Mouse (Mus musculus): ENCODE results near the gene Bod1. TPM values are rescaled to one million over a fixed set of nuclear protein-coding genes. Genes with fewer than 3 reads are reported as not detected.
A peak's percentile ranks its signal among the peaks of the same experiment; 100 is the strongest.

Gene Bod1
- polyA plus RNA-seq, 1 experiment from 2014 or later, result 137 TPM

GRCm38 (mm10) chr11:31663501-31663900 lies 8.2 kb downstream of the Bod1 start:
- H3K9me3 ChIP-seq, result no peaks in the 10 kb centered on the region
- no peaks in the 10 kb centered on the region for H3K27me3 ChIP-seq
- H3K4me1 ChIP-seq, result no peaks in the 10 kb centered on the region
- H3K4me3 ChIP-seq, result no peak overlapping the region
- 78% methylated on average over 4 of the region's 4 CpGs for WGBS
- H3K9ac ChIP-seq, result no peak overlapping the region
- no peak overlapping the region for H3K27ac ChIP-seq
- ATAC-seq (ENCODE audit: insufficient number of reproducible peaks, insufficient read depth, low FRiP score, low TSS enrichment), result no peak
- peaks cover 57% of the 10 kb centered on the region for H3K36me3 ChIP-seq
- no peak overlapping the region for H3K4me2 ChIP-seq (replicated peaks)

GRCm38 (mm10) chr11:31662872-31663446 lies 8.7 kb downstream of the Bod1 start:
- H3K4me3 ChIP-seq, result no peak overlapping the region
- H3K9ac ChIP-seq, result no peak overlapping the region
- no peaks in the 10 kb centered on the region for H3K27me3 ChIP-seq
- ATAC-seq (ENCODE audit: insufficient number of reproducible peaks, insufficient read depth, low FRiP score, low TSS enrichment), result no peak
- 68% methylated on average over 5 of the region's 5 CpGs for WGBS
- H3K9me3 ChIP-seq, result no peaks in the 10 kb centered on the region
- peaks cover 54% of the 10 kb centered on the region for H3K36me3 ChIP-seq
- no peaks in the 10 kb centered on the region for H3K4me1 ChIP-seq
- H3K27ac ChIP-seq, result no peak overlapping the region
- H3K4me2 ChIP-seq (replicated peaks), result no peak overlapping the region

- no peak overlapping the region for H3K4me2 ChIP-seq (replicated peaks)
- ATAC-seq (ENCODE audit: insufficient number of reproducible peaks, insufficient read depth, low FRiP score, low TSS enrichment), result no peak
- no peak overlapping the region for H3K4me3 ChIP-seq
- H3K9me3 ChIP-seq, result no peaks in the 10 kb centered on the region
- H3K4me1 ChIP-seq, result no peaks in the 10 kb centered on the region
- no peak overlapping the region for H3K27ac ChIP-seq
- H3K9ac ChIP-seq, result no peak overlapping the region
- 91% methylated on average over 7 of the region's 7 CpGs for WGBS
- no peaks in the 10 kb centered on the region for H3K27me3 ChIP-seq
- peaks cover 48% of the 10 kb centered on the region for H3K36me3 ChIP-seq
These were observed 9.5 kb downstream of the Bod1 start for GRCm38 (mm10) chr11:31662214-31662613.

- Histone ChIP-seq H3K27ac (no peak overlapping the region), H3K4me3 (no peak overlapping the region), H3K4me2 (replicated peaks) (no peak overlapping the region), H3K9me3 (no peaks in the 10 kb centered on the region), H3K36me3 (peaks cover 6% of the 10 kb centered on the region; the same call in 1 of the 2 replicates), H3K27me3 (no peaks in the 10 kb centered on the region), H3K4me1 (no peaks in the 10 kb centered on the region), H3K9ac (no peak overlapping the region)
- no peak for ATAC-seq (ENCODE audit: insufficient number of reproducible peaks, insufficient read depth, low FRiP score, low TSS enrichment)
These were observed 13.9 kb downstream of the Bod1 start for GRCm38 (mm10) chr11:31657806-31658175.

GRCm38 (mm10) chr11:31657168-31657805 lies 14.4 kb downstream of the Bod1 start:
- WGBS, result 72% methylated on average over 5 of the region's 5 CpGs

GRCm38 (mm10) chr11:31649507-31649906 lies 22.2 kb downstream of the Bod1 start:
- H3K9ac ChIP-seq, result no peak overlapping the region
- H3K4me2 ChIP-seq (replicated peaks), result no peak overlapping the region
- 61% methylated on average over 2 of the region's 2 CpGs for WGBS
- no peaks in the 10 kb centered on the region for H3K36me3 ChIP-seq
- H3K9me3 ChIP-seq, result no peaks in the 10 kb centered on the region
- no peak overlapping the region for H3K4me3 ChIP-seq
- no peaks in the 10 kb centered on the region for H3K27me3 ChIP-seq
- no peaks in the 10 kb centered on the region for H3K4me1 ChIP-seq
- H3K27ac ChIP-seq, result no peak overlapping the region
- ATAC-seq (ENCODE audit: insufficient number of reproducible peaks, insufficient read depth, low FRiP score, low TSS enrichment), result no peak

More at GRCm38 (mm10) chr11:31657168-31657805, 14.4 kb downstream of the Bod1 start:
- no peak overlapping the region for H3K27ac ChIP-seq
- no peak overlapping the region for H3K4me3 ChIP-seq
- H3K4me1 ChIP-seq, result no peaks in the 10 kb centered on the region
- no peak for ATAC-seq (ENCODE audit: insufficient number of reproducible peaks, insufficient read depth, low FRiP score, low TSS enrichment)
- H3K9ac ChIP-seq, result no peak overlapping the region
- 0 out of 2 replicates have a peak, but pooled peaks cover 1% of the 10 kb centered on the region for H3K36me3 ChIP-seq
- H3K9me3 ChIP-seq, result no peaks in the 10 kb centered on the region
- no peak overlapping the region for H3K4me2 ChIP-seq (replicated peaks)
- no peaks in the 10 kb centered on the region for H3K27me3 ChIP-seq

- no peak for ATAC-seq (ENCODE audit: insufficient number of reproducible peaks, insufficient read depth, low FRiP score, low TSS enrichment)
- no peaks in the 10 kb centered on the region for H3K4me1 ChIP-seq
- H3K4me2 ChIP-seq (replicated peaks), result no peak overlapping the region
- H3K27ac ChIP-seq, result no peak overlapping the region
- H3K36me3 ChIP-seq, result no peaks in the 10 kb centered on the region
- H3K9me3 ChIP-seq, result no peaks in the 10 kb centered on the region
- H3K27me3 ChIP-seq, result no peaks in the 10 kb centered on the region
- H3K9ac ChIP-seq, result no peak overlapping the region
- WGBS, result 86% methylated on average over 10 of the region's 10 CpGs
- no peak overlapping the region for H3K4me3 ChIP-seq
These were observed 24.4 kb downstream of the Bod1 start for GRCm38 (mm10) chr11:31647268-31647667.

- WGBS, result 60% methylated on average over 1 of the region's 1 CpGs
- ATAC-seq (ENCODE audit: insufficient number of reproducible peaks, insufficient read depth, low FRiP score, low TSS enrichment), result no peak
- Histone ChIP-seq H3K4me3 (no peak overlapping the region), H3K27ac (no peak overlapping the region), H3K4me2 (replicated peaks) (no peak overlapping the region), H3K9ac (no peak overlapping the region), H3K9me3 (no peaks in the 10 kb centered on the region), H3K4me1 (no peaks in the 10 kb centered on the region), H3K36me3 (no peaks in the 10 kb centered on the region), H3K27me3 (no peaks in the 10 kb centered on the region)
These were observed 25.1 kb downstream of the Bod1 start for GRCm38 (mm10) chr11:31646571-31646970.

GRCm38 (mm10) chr11:31643120-31643519 lies 28.6 kb downstream of the Bod1 start:
- H3K9me3 ChIP-seq, result no peaks in the 10 kb centered on the region
- no peak overlapping the region for H3K4me2 ChIP-seq (replicated peaks)
- no peak overlapping the region for H3K4me3 ChIP-seq
- no peak overlapping the region for H3K9ac ChIP-seq
- WGBS, result 64% methylated on average over 6 of the region's 6 CpGs
- no peak for ATAC-seq (ENCODE audit: insufficient number of reproducible peaks, insufficient read depth, low FRiP score, low TSS enrichment)
- H3K4me1 ChIP-seq, result no peaks in the 10 kb centered on the region
- no peak overlapping the region for H3K27ac ChIP-seq
- H3K27me3 ChIP-seq, result no peaks in the 10 kb centered on the region
- H3K36me3 ChIP-seq, result no peaks in the 10 kb centered on the region

- no peak overlapping the region for H3K4me2 ChIP-seq (replicated peaks)
- no peak for ATAC-seq (ENCODE audit: insufficient number of reproducible peaks, insufficient read depth, low FRiP score, low TSS enrichment)
- no peaks in the 10 kb centered on the region for H3K27me3 ChIP-seq
- H3K4me3 ChIP-seq, result no peak overlapping the region
- no peaks in the 10 kb centered on the region for H3K4me1 ChIP-seq
- no peak overlapping the region for H3K27ac ChIP-seq
- WGBS, result 49% methylated on average over 3 of the region's 3 CpGs
- H3K9me3 ChIP-seq, result no peaks in the 10 kb centered on the region
- H3K9ac ChIP-seq, result no peak overlapping the region
- no peaks in the 10 kb centered on the region for H3K36me3 ChIP-seq
These were observed 30.4 kb downstream of the Bod1 start for GRCm38 (mm10) chr11:31641066-31641810.

GRCm38 (mm10) chr11:31640187-31640586 lies 31.5 kb downstream of the Bod1 start:
- no peaks in the 10 kb centered on the region for H3K9me3 ChIP-seq
- ATAC-seq (ENCODE audit: insufficient number of reproducible peaks, insufficient read depth, low FRiP score, low TSS enrichment), result no peak
- WGBS, result 72% methylated on average over 5 of the region's 5 CpGs

GRCm38 (mm10) chr11:31637788-31638373 lies 33.8 kb downstream of the Bod1 start:
- no peaks in the 10 kb centered on the region for H3K27me3 ChIP-seq
- H3K4me3 ChIP-seq, result no peak overlapping the region
- no peaks in the 10 kb centered on the region for H3K4me1 ChIP-seq
- no peaks in the 10 kb centered on the region for H3K36me3 ChIP-seq
- H3K9me3 ChIP-seq, result no peaks in the 10 kb centered on the region
- no peak overlapping the region for H3K4me2 ChIP-seq (replicated peaks)
- ATAC-seq (ENCODE audit: insufficient number of reproducible peaks, insufficient read depth, low FRiP score, low TSS enrichment), result peak; percentile 53; the same call in 1 of the 2 replicates
- no peak overlapping the region for H3K27ac ChIP-seq
- 29% methylated on average over 10 of the region's 10 CpGs for WGBS
- H3K9ac ChIP-seq, result no peak overlapping the region

More at GRCm38 (mm10) chr11:31640187-31640586, 31.5 kb downstream of the Bod1 start:
- Histone ChIP-seq H3K36me3 (no peaks in the 10 kb centered on the region), H3K4me2 (replicated peaks) (no peak overlapping the region), H3K27me3 (no peaks in the 10 kb centered on the region), H3K4me1 (no peaks in the 10 kb centered on the region), H3K27ac (no peak overlapping the region), H3K9ac (no peak overlapping the region), H3K4me3 (no peak overlapping the region)

All from embryonic facial prominence, embryonic 12.5 days (tissue).